15 mouse cellular contexts compared by ENCODE assay signal in the genomic region with DNA sequence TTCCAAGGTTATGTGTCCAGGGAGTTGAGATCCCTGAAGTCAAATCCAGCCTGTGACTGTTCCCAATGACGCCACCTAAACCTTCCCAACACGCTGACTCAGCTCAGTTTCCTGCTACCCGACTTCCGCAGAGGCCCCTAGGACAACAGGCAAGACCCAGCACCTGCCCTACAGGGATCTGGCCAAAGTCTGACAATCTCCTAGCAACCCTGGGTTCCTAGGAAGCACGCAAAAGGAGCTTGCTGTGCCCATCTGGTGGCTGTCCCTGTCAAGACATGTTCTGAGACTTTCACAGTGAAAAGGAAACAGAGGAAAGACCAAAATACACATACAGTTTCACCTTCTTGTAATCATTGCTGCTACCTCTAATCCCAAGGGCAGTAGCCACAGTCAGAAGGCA. TPM values are rescaled to one million over a fixed set of nuclear protein-coding genes. Genes with fewer than 3 reads are reported as not detected.
DNase-seq lines count a peak whose midpoint lies in the region; ATAC-seq and TF ChIP-seq lines count a peak whose summit lies in the region.
"Had no signal": no experiment of that assay in that cellular context is flagged by ENCODE, and none has a peak within 500 bp of the region (broad histone marks: within the 10 kb centered on the region; RNA-seq: fewer than 3 reads in every experiment).

No protein-coding gene starts in this region.

- TF ChIP-seq EP300 in heart, adult 2 months (IDR thresholded peaks at IDR 0.05; ENCODE audit: insufficient read depth, low read depth, low read length), result no peak
- peak; percentile 79 for TF ChIP-seq EP300 in CH12.LX (IDR thresholded peaks at IDR 0.05; ENCODE audit: low read length)

- no peaks in the 10 kb centered on the region for H3K4me1 ChIP-seq in heart, adult 2 months (ENCODE audit: control insufficient read depth, insufficient read depth, low read length)
- peaks cover 12 to 18% of the 10 kb centered on the region in 2 experiments; a peak in 3 of 4 replicates for H3K4me1 ChIP-seq in CH12.LX (ENCODE audit: control insufficient read depth in 1 of 2, insufficient read depth in 2 of 2)
- H3K4me1 ChIP-seq in intestine, embryonic 16.5 days (ENCODE audit: control insufficient read depth, insufficient read depth, low read length), result 0 out of 2 replicates have a peak, but pooled peaks cover 4% of the 10 kb centered on the region
- peaks cover 4% of the 10 kb centered on the region; the same call in 1 of the 2 replicates for H3K4me1 ChIP-seq in forebrain, embryonic 13.5 days

- H3K9me3 ChIP-seq in CH12.LX (replicated peaks; ENCODE audit: low read length), result no peaks in the 10 kb centered on the region
- H3K9me3 ChIP-seq in intestine, embryonic 16.5 days (ENCODE audit: control insufficient read depth, low read length), result no peaks in the 10 kb centered on the region
- H3K9me3 ChIP-seq in forebrain, embryonic 13.5 days (replicated peaks), result no peaks in the 10 kb centered on the region
- H3K9me3 ChIP-seq: hindbrain, embryonic 12.5 days; limb, embryonic 10.5 days; liver, embryonic 15.5 days had no signal

- no peaks in the 10 kb centered on the region for H3K79me2 ChIP-seq in heart, adult 2 months (replicated peaks; ENCODE audit: control insufficient read depth, insufficient read depth, low read length)
- no peaks in the 10 kb centered on the region for H3K79me2 ChIP-seq in CH12.LX (replicated peaks; ENCODE audit: control insufficient read depth, extremely low read depth, insufficient read depth, poor library complexity, severe bottlenecking)

- peak; percentile 11 for TF ChIP-seq RAD21 in CH12.LX (IDR thresholded peaks at IDR 0.05; ENCODE audit: low read depth, low read length)

- ATAC-seq in intestine, embryonic 16.5 days, result peak; percentile 93
- no peak for ATAC-seq in forebrain, embryonic 13.5 days

- TF ChIP-seq POLR2A in heart, adult 2 months (IDR thresholded peaks at IDR 0.05; ENCODE audit: insufficient read depth, low read depth, low read length), result no peak
- TF ChIP-seq POLR2A in CH12.LX (IDR thresholded peaks at IDR 0.05; ENCODE audit: low read depth, low read length), result no peak

- H3K9ac ChIP-seq in heart, adult 2 months (ENCODE audit: low read depth, low read length), result no peak overlapping the region
- H3K9ac ChIP-seq in CH12.LX (ENCODE audit: insufficient read depth, low read depth), result 0 out of 2 replicates have a peak overlapping the region, but pooled peaks have one; percentile 18
- 0 out of 2 replicates have a peak overlapping the region, but pooled peaks have one; percentile 4 for H3K9ac ChIP-seq in intestine, embryonic 16.5 days (ENCODE audit: low read depth, low read length)
- no peak overlapping the region for H3K9ac ChIP-seq in forebrain, embryonic 13.5 days
- H3K9ac ChIP-seq: hindbrain, embryonic 12.5 days; liver, embryonic 15.5 days had no signal

- dilution Hi-C loops in CH12.LX (cut with MboI; ENCODE audit: extremely low pct_ligation_motif_present, extremely low pct_unique_long_range_greater_than_20kb, low sequenced_read_pairs), result no loop called here

- intact Hi-C loops in heart, adult 2 months (cut with DNase I), result no loop called here
- intact Hi-C loops in heart, postnatal 14 days (cut with DNase I), result no loop called here

- H3K27me3 ChIP-seq in heart, adult 2 months (ENCODE audit: control insufficient read depth, insufficient read depth, low read length), result no peaks in the 10 kb centered on the region
- no peaks in the 10 kb centered on the region for H3K27me3 ChIP-seq in CH12.LX (replicated peaks)
- no peaks in the 10 kb centered on the region for H3K27me3 ChIP-seq in intestine, embryonic 16.5 days (replicated peaks; ENCODE audit: control insufficient read depth, insufficient read depth, low read length)
- no peaks in the 10 kb centered on the region for H3K27me3 ChIP-seq in forebrain, embryonic 13.5 days
- H3K27me3 ChIP-seq: hindbrain, embryonic 12.5 days had no signal

- TF ChIP-seq CTCF in heart, adult 2 months (IDR thresholded peaks at IDR 0.05), result peak; percentile 22
- peak in 1 of 2 experiments; percentile 29; a peak in 1 of 4 replicates for TF ChIP-seq CTCF in CH12.LX (conservative IDR thresholded peaks at IDR 0.05 in 1 of 2, IDR thresholded peaks at IDR 0.05 in 1 of 2; ENCODE audit: low read depth in 2 of 2, low read length in 2 of 2)

- DNase-seq in heart, adult 2 months, result no peak
- DNase-seq in heart, postnatal 14 days, result no peak
- DNase-seq in kidney, postnatal 36 days, result peak; percentile 12 to 20
- no peak for DNase-seq in kidney, adult 11 months
- DNase-seq in CH12.LX (ENCODE audit: extremely low read depth), result no peak
- DNase-seq in T-cell, adult 2 months (ENCODE audit: low spot score), result no peak
- DNase-seq: adrenal gland, adult 2 months; right cerebral cortex, postnatal 14 days; thymus, postnatal 25 days had no signal

- peak overlapping the region; percentile 47; the same call in 1 of the 2 replicates for H3K4me2 ChIP-seq in CH12.LX (ENCODE audit: insufficient read depth, low read depth, poor library complexity, severe bottlenecking)
- H3K4me2 ChIP-seq in intestine, embryonic 16.5 days (ENCODE audit: low read depth, low read length), result 0 out of 2 replicates have a peak overlapping the region, but pooled peaks have one; percentile 7
- no peak overlapping the region for H3K4me2 ChIP-seq in forebrain, embryonic 13.5 days
- H3K4me2 ChIP-seq: hindbrain, embryonic 12.5 days; liver, embryonic 15.5 days had no signal

- no peaks in the 10 kb centered on the region for H3K36me3 ChIP-seq in heart, adult 2 months (ENCODE audit: control insufficient read depth, insufficient read depth, low read length)
- H3K36me3 ChIP-seq in CH12.LX (replicated peaks in 1 of 2; ENCODE audit: control insufficient read depth in 1 of 2, insufficient read depth in 1 of 2, low read length in 1 of 2), result no peaks in the 10 kb centered on the region
- no peaks in the 10 kb centered on the region for H3K36me3 ChIP-seq in intestine, embryonic 16.5 days (ENCODE audit: control insufficient read depth, insufficient read depth, low read length)
- H3K36me3 ChIP-seq in forebrain, embryonic 13.5 days (ENCODE audit: poor library complexity, severe bottlenecking), result no peaks in the 10 kb centered on the region
- H3K36me3 ChIP-seq: hindbrain, embryonic 12.5 days; limb, embryonic 10.5 days; liver, embryonic 15.5 days had no signal

- H3K4me3 ChIP-seq in heart, adult 2 months, result no peak overlapping the region
- H3K4me3 ChIP-seq in CH12.LX (replicated peaks in 1 of 3; ENCODE audit: low read depth in 2 of 3, low read length in 2 of 3, poor library complexity in 1 of 3), result no peak overlapping the region
- H3K4me3 ChIP-seq in intestine, embryonic 16.5 days (ENCODE audit: low read length), result no peak overlapping the region
- no peak overlapping the region for H3K4me3 ChIP-seq in forebrain, embryonic 13.5 days
- H3K4me3 ChIP-seq: hindbrain, embryonic 12.5 days; limb, embryonic 10.5 days; liver, embryonic 15.5 days had no signal

- H3K27ac ChIP-seq in heart, adult 2 months, result peak overlapping the region; percentile 57
- peak overlapping the region; percentile 34; the same call in 1 of the 2 replicates for H3K27ac ChIP-seq in CH12.LX (ENCODE audit: insufficient read depth, low read depth)
- H3K27ac ChIP-seq in intestine, embryonic 16.5 days (ENCODE audit: low read length), result peak overlapping the region; percentile 77
- H3K27ac ChIP-seq in forebrain, embryonic 13.5 days, result no peak overlapping the region
- H3K27ac ChIP-seq: hindbrain, embryonic 12.5 days; limb, embryonic 10.5 days; liver, embryonic 15.5 days had no signal

- in situ Hi-C loops in CH12.LX (cut with MboI; ENCODE audit: low pct_ligation_motif_present, low pct_unique_long_range_greater_than_20kb, low sequenced_read_pairs), result no loop called here

- WGBS in heart, adult 2 months, result 42% methylated on average over 5 of the region's 5 CpGs
- WGBS in intestine, embryonic 16.5 days, result 32% methylated on average over 5 of the region's 5 CpGs
- 72% methylated on average over 5 of the region's 5 CpGs for WGBS in forebrain, embryonic 13.5 days

TF ChIP-seq in CH12.LX, 34 proteins besides CTCF, POLR2A, EP300 and RAD21 (continues in another document):
- TF ChIP-seq GABPA (IDR thresholded peaks at IDR 0.05; ENCODE audit: insufficient replicate concordance, low read depth, low read length) (no peak), SIN3A (IDR thresholded peaks at IDR 0.05; ENCODE audit: low read length) (peak; percentile 79; the same call in 1 of the 2 replicates), POLR2AphosphoS2 (IDR thresholded peaks at IDR 0.05; ENCODE audit: low read depth, low read length) (no peak), USF2 (conservative IDR thresholded peaks at IDR 0.05; ENCODE audit: low read depth, low read length) (no peak), MYC (IDR thresholded peaks at IDR 0.05; ENCODE audit: low read depth, low read length) (no peak), SMC3 (IDR thresholded peaks at IDR 0.05; ENCODE audit: low read depth, low read length) (peak; percentile 22; the same call in 1 of the 2 replicates), NELFE (IDR thresholded peaks at IDR 0.05; ENCODE audit: low read depth, low read length) (no peak), IRF4 (IDR thresholded peaks at IDR 0.05; ENCODE audit: low read depth, low read length) (peak; percentile 92), NRF1 (IDR thresholded peaks at IDR 0.05; ENCODE audit: low read depth, low read length) (no peak), MAZ (IDR thresholded peaks at IDR 0.05; ENCODE audit: low read depth, low read length) (peak; percentile 36; the same call in 1 of the 2 replicates), MAX (IDR thresholded peaks at IDR 0.05; ENCODE audit: low read length) (0 out of 2 replicates have a peak, but pooled peaks have one; percentile 58), MXI1 (IDR thresholded peaks at IDR 0.05; ENCODE audit: low read depth, low read length) (0 out of 2 replicates have a peak, but pooled peaks have one; percentile 38)

RNA-seq across cellular contexts. Expression of a gene that starts 35.4 kb away (rescaled TPM):
- under 1 TPM in 1 of 2 experiments, not detected in 1; 0.39 TPM for total RNA-seq in heart, adult 2 months (2021)
- 0.80 and 1.5 TPM in 2 replicates for polyA plus RNA-seq in heart, adult 2 months (2012; rRNA removed)
- under 1 TPM; 0.67 to 0.73 TPM for total RNA-seq in heart, postnatal 14 days (2021)
- total RNA-seq in CH12.LX (2012; rRNA removed) (not detected in 2 replicates), CH12.LX (2014; rRNA removed) (not detected in 2 replicates)
- 0.50 TPM in 1 of 2 replicates, not detected in the other for polyA plus RNA-seq in CH12.LX (2012; ENCODE audit: insufficient read length, low read depth)
- polyA plus RNA-seq in intestine, embryonic 16.5 days (2015; fragmentation: Nextera tagmentation; extraction: Ambion mirVana), result 0.54 and 0.73 TPM in 2 replicates
- 0.34 and 0.45 TPM in 2 replicates for polyA plus RNA-seq in forebrain, embryonic 13.5 days (2015; fragmentation: Nextera tagmentation; extraction: Ambion mirVana)
- total RNA-seq: megakaryocyte progenitor cell, adult 5-6 weeks had no signal

RNA-seq across cellular contexts. Expression of a gene that starts 43.6 kb away (rescaled TPM):
- total RNA-seq in heart, adult 2 months (2021), result 1,000 to 10,000 TPM; 2,054 to 2,380 TPM
- 1,765 and 1,963 TPM in 2 replicates for polyA plus RNA-seq in heart, adult 2 months (2012; rRNA removed)
- 1,000 to 10,000 TPM; 2,156 to 2,164 TPM for total RNA-seq in heart, postnatal 14 days (2021)
- total RNA-seq in CH12.LX (2012; rRNA removed) (448 and 523 TPM in 2 replicates), CH12.LX (2014; rRNA removed) (476 and 504 TPM in 2 replicates)
- polyA plus RNA-seq in CH12.LX (2012; ENCODE audit: insufficient read length, low read depth), result 538 and 599 TPM in 2 replicates
- 940 and 946 TPM in 2 replicates for polyA plus RNA-seq in intestine, embryonic 16.5 days (2015; fragmentation: Nextera tagmentation; extraction: Ambion mirVana)
- polyA plus RNA-seq in forebrain, embryonic 13.5 days (2015; fragmentation: Nextera tagmentation; extraction: Ambion mirVana), result 555 and 572 TPM in 2 replicates

Comparison
In these comparisons a context has a peak if more than half of its experiments do, and no peak if none do; other contexts are left out.
1. DNase-seq: peak in kidney, postnatal 36 days (2 of 2); none in heart, adult 2 months (0 of 2), heart, postnatal 14 days (0 of 2), kidney, adult 11 months (single experiment), CH12.LX (single experiment) and T-cell, adult 2 months (single experiment).
2. H3K9ac ChIP-seq: peak in CH12.LX (single experiment) and intestine, embryonic 16.5 days (single experiment); none in heart, adult 2 months (single experiment) and forebrain, embryonic 13.5 days (single experiment).